Mouse (Mus musculus): ENCODE data around the gene Tent4a.

GRCm38 (mm10) chr13:69530951-69531350, 3.5 kb downstream of the Tent4a start:
- TF ChIP-seq CTCF (IDR thresholded peaks at IDR 0.05; ENCODE audit: extremely low read depth, insufficient read depth, low read length) = no peak
- TF ChIP-seq POLR2A (IDR thresholded peaks at IDR 0.05; ENCODE audit: extremely low read depth, insufficient read depth, low read length) = no peak
